ENCODE assay signal across 18 mouse cellular contexts in the genomic region with DNA sequence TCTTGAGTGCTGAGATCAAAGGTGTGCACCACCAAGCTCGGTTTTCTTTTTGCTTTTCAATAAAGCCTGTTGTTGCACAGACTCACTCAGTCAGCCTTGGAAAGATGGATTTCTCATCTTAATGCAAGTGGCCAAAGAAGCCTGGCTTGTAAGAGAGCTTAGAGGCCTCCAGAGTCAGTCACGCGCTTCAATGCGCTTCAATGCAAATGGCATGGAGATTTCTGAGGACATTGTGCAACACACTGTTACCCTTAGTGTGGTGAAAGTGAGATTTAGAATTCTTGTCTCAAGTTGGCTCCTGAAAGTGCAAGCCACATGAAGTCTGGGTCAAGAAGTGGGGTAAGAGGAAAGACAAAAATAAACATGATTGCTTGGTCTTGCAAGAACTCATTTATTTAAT.
"Had no signal": no experiment of that assay in that cellular context is flagged by ENCODE, and none has a peak within 500 bp of the region (broad histone marks: within the 10 kb centered on the region; RNA-seq: fewer than 3 reads in every experiment).

No protein-coding gene starts in this region.

- H3K27me3 ChIP-seq: kidney, embryonic 15.5 days; limb, embryonic 12.5 days; limb, embryonic 15.5 days; lung, embryonic 15.5 days; midbrain, embryonic 13.5 days had no signal

- DNase-seq: kidney, adult 2 months; kidney, postnatal 10 days; kidney, postnatal 36 days; left cerebral cortex, postnatal 4 days; liver, postnatal 0 days; thymus, adult 2 months; thymus, postnatal 14 days; thymus, postnatal 4 days had no signal

- H3K9ac ChIP-seq: kidney, embryonic 15.5 days; limb, embryonic 12.5 days; limb, embryonic 15.5 days; liver, embryonic 14.5 days; liver, postnatal 0 days; lung, embryonic 15.5 days; midbrain, embryonic 13.5 days had no signal

- H3K4me1 ChIP-seq: limb, embryonic 12.5 days; limb, embryonic 15.5 days; lung, embryonic 15.5 days had no signal

- H3K4me3 ChIP-seq: kidney, embryonic 15.5 days; limb, embryonic 12.5 days; limb, embryonic 15.5 days; lung, embryonic 15.5 days; midbrain, embryonic 13.5 days had no signal

- H3K27ac ChIP-seq: kidney, embryonic 15.5 days; limb, embryonic 12.5 days; limb, embryonic 15.5 days; liver, embryonic 14.5 days; lung, embryonic 15.5 days; macrophage; midbrain, embryonic 13.5 days; stomach, postnatal 0 days had no signal

- H3K4me2 ChIP-seq: kidney, embryonic 15.5 days; limb, embryonic 12.5 days; limb, embryonic 15.5 days; liver, embryonic 11.5 days; lung, embryonic 15.5 days; midbrain, embryonic 13.5 days had no signal

- ATAC-seq: intestine, postnatal 0 days; liver, postnatal 0 days; midbrain, embryonic 13.5 days had no signal

- H3K9me3 ChIP-seq: kidney, embryonic 15.5 days; limb, embryonic 12.5 days; limb, embryonic 15.5 days; lung, embryonic 15.5 days; midbrain, embryonic 13.5 days had no signal

- H3K36me3 ChIP-seq: kidney, embryonic 15.5 days; limb, embryonic 12.5 days; limb, embryonic 15.5 days; lung, embryonic 15.5 days; midbrain, embryonic 13.5 days had no signal
